Mouse (Mus musculus) G1E (cell line): ENCODE measurements around the gene Serping1. TPM values are rescaled to one million over a fixed set of nuclear protein-coding genes. Genes with fewer than 3 reads are reported as not detected.

ENCODE experiments used
- ATAC-seq: 2 replicates; pipeline ENCODE4 v1.8.0; 2016; ENCODE audit warnings: mild to moderate bottlenecking; ENCODE audit not compliant: insufficient number of reproducible peaks, poor library complexity, low FRiP score, severe bottlenecking; ENCODE audit errors: extremely low read depth
- DNase-seq: peaks from one replicate; pipeline ENCODE4 v3.0.0; 2012; ENCODE audit warnings: low spot score
- H3K27me3 ChIP-seq: 2 replicates; pipeline ENCODE4 v1.6.1; 2012; ENCODE audit warnings: mild to moderate bottlenecking, low read length, inconsistent platforms; ENCODE audit not compliant: insufficient read depth
- H3K36me3 ChIP-seq: replicated peaks from 2 replicates; pipeline ENCODE3; 2012; ENCODE audit warnings: mild to moderate bottlenecking, inconsistent platforms
- H3K4me1 ChIP-seq: 2 replicates; pipeline ENCODE4 v1.6.1; 2012; ENCODE audit warnings: low read depth, low read length, inconsistent platforms, mixed read lengths; ENCODE audit not compliant: insufficient read depth
- H3K4me3 ChIP-seq: 2 replicates; pipeline ENCODE4 v1.5.1; 2012; ENCODE audit warnings: low read depth, mild to moderate bottlenecking, inconsistent platforms, low read length, moderate library complexity, mixed read lengths
- H3K9me3 ChIP-seq: replicated peaks from 2 replicates; pipeline ENCODE4 v1.6.1; 2012; ENCODE audit warnings: inconsistent platforms
- CTCF ChIP-seq: IDR thresholded peaks from 2 replicates; pipeline ENCODE4 v1.5.1; 2012; ENCODE audit warnings: low read depth, low read length, inconsistent platforms, mixed read lengths
- GATA1 ChIP-seq: IDR thresholded peaks from 2 replicates; pipeline ENCODE4 v1.6.1; 2012; ENCODE audit warnings: borderline replicate concordance, low read length, inconsistent platforms, mixed read lengths
- GATA2 ChIP-seq: IDR thresholded peaks from 2 replicates; pipeline ENCODE4 v1.6.1; 2012; ENCODE audit warnings: low read depth, low read length, inconsistent platforms, borderline replicate concordance
- POLR2AphosphoS5 ChIP-seq: IDR thresholded peaks from 2 replicates; pipeline ENCODE4 v1.6.1; 2012; ENCODE audit warnings: low read depth, low read length, inconsistent platforms; ENCODE audit not compliant: insufficient replicate concordance
- TAL1 ChIP-seq: conservative IDR thresholded peaks from 2 replicates; pipeline ENCODE4 v1.6.1; 2012; ENCODE audit warnings: low read depth, low read length, inconsistent platforms, mixed read lengths
- polyA plus RNA-seq: library from polyadenylated mRNA; stranded (reverse); fragments of >175 nt; gene quantifications from 2 replicates; pipeline ENCODE4 v1.2.3, GENCODE M21; 2012
- total RNA-seq, 2 experiments: library from RNA; stranded (forward) in 1 of 2; stranded (reverse) in 1 of 2; fragments of 200-1000 nt in 1 of 2; fragments of >200 nt in 1 of 2; fragmentation: Nextera tagmentation in 1 of 2; gene quantifications; 2 replicates each; pipeline ENCODE4 v1.2.3; 2014 to 2017

The Serping1 gene
- total RNA-seq (2014; fragmentation: Nextera tagmentation), result not detected in 2 replicates
- not detected in 2 replicates for total RNA-seq (2017)
- not detected in 2 replicates for polyA plus RNA-seq

DNA sequence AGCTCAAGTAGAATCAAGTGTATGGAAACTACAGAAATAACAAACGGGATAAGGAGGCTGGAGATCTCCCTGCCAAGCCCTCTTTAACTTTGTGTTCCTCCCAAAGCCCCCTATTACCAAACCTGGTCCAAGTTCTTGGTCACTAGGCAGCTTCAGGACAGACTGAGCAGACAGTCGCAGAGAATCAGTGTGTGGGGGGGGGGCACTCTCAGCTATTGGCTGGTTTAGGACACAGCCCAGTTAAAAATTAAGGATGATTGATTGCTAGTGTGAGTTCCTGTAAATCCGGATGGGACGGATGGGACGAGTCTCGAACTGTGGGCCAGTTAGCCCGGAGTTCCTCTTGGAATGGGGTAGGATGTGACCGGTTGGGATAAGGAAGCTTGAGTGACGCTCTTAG lies at the start of gene Serping1:
Gene Serping1, minus strand, starts transcription at position 204 of the 400 bp plus-strand sequence.
- Histone ChIP-seq H3K27me3 (peaks cover 60% of the 10 kb centered on the region), H3K4me1 (no peaks in the 10 kb centered on the region), H3K4me3 (no peak within 1 kb of the TSS), H3K36me3 (no peaks in the 10 kb centered on the region), H3K9me3 (no peaks in the 10 kb centered on the region)
- no peak for TF ChIP-seq CTCF
- TF ChIP-seq GATA2, result no peak
- TF ChIP-seq POLR2AphosphoS5, result no peak
- TF ChIP-seq TAL1, result no peak
- no peak for TF ChIP-seq GATA1
- ATAC-seq, result no peak
- no peak for DNase-seq

DNA sequence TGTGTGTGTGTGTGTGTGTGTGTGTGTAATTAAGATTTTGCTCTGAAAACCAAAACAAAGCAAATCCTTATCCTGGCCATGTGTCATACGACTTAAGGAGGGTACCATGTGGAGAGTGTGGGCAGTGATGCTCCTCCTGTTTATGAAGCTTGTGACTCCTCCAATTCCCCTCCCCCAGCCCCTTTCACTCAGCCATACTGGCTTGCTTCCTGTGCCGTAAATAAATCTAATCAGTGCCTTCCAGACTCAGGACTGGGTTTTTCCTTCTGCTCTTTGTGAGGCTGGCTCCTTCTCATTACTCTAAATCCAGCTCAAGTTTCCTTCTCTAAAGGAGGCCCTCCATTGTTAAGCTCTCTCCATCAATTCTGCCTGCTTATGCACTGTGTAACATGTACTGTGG lies 48.0 kb upstream of the Serping1 start:
- H3K4me1 ChIP-seq, result peaks cover 30% of the 10 kb centered on the region
- ATAC-seq, result no peak
- TF ChIP-seq CTCF (no peak), TAL1 (no peak), POLR2AphosphoS5 (no peak), GATA1 (no peak), GATA2 (no peak)

DNA sequence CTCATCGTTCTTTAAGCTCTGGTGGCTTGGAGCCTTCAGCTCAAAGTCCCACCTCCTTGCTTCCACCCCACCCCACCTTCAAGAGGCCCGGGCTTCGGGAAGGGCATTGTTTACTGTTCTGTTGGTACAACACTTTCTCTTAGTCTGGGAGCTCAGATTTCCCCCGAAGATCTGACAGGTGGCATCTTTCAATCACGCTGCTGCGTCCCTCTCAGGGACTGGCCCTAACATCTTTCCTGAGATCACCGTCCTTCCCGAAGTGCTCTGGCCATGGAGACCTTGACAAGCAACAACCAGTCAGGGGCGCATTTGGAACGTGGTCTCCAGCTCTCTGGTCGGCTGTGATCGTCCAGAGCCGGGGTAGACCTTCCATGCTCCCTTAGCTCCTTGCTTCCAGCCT lies 47.3 kb upstream of the Serping1 start, which contains the start of gene Smtnl1:
Gene Smtnl1, minus strand, starts transcription at position 101 of the 400 bp plus-strand sequence.
- no peak within 1 kb of the TSS for H3K4me3 ChIP-seq
- ATAC-seq (no peak), DNase-seq (no peak)
- peaks cover 25% of the 10 kb centered on the region for H3K4me1 ChIP-seq
- H3K9me3 ChIP-seq, result no peaks in the 10 kb centered on the region
- peaks cover 42% of the 10 kb centered on the region for H3K27me3 ChIP-seq
- no peak for TF ChIP-seq TAL1
- TF ChIP-seq GATA2, result no peak
- no peak for TF ChIP-seq CTCF
- TF ChIP-seq GATA1, result no peak
- no peak for TF ChIP-seq POLR2AphosphoS5
- H3K36me3 ChIP-seq, result no peaks in the 10 kb centered on the region

More for the DNA sequence above, 48.0 kb upstream of the Serping1 start:
- peaks cover 39% of the 10 kb centered on the region for H3K27me3 ChIP-seq
- H3K4me3 ChIP-seq, result no peak overlapping the region
- peaks cover 1% of the 10 kb centered on the region for H3K36me3 ChIP-seq
- no peaks in the 10 kb centered on the region for H3K9me3 ChIP-seq
- no peak for DNase-seq

DNA sequence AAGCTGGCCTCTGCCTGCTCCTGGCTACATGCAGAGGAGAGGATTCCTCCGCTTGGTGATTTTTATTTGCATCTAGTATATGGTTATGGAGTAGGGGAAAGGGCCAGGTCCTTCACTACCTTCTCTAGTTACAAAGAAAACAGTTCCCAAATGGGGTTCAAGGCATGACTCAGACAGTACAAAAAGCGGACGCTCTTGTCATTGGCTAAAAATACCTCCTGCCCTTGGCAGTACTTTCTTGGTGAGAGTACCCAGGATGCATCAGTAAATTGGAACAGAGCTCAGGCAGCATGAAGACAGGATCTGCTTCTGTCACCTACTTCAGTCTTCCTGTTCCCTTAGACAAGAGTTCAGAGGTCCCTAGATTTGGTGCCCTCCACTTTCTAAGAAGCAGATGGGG lies 44.6 kb upstream of the Serping1 start:
- Histone ChIP-seq H3K4me1 (peaks cover 17% of the 10 kb centered on the region), H3K9me3 (no peaks in the 10 kb centered on the region), H3K36me3 (no peaks in the 10 kb centered on the region), H3K4me3 (no peak overlapping the region), H3K27me3 (peaks cover 55% of the 10 kb centered on the region)
- DNase-seq, result no peak
- TF ChIP-seq CTCF (no peak), TAL1 (no peak), POLR2AphosphoS5 (no peak), GATA1 (no peak), GATA2 (no peak)
- no peak for ATAC-seq

DNA sequence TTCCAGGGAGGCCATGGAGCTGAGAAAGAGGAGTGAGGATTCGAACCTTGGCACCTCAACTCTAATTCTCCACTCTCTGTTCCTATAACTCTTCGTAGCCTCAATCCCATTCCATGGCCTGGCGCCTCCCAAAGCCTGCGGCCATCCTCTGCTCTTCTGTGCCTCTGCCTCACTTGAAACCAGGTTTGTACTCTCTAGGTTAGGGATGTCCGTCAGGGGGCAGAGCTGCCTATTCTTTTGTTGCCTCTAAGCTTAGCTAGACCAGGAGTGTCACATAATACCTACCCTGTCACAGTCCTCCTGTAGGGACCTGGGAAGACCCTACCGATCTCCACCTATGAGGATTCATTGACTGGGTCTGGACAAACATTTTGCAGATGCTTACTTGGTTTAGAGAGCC lies 37.4 kb upstream of the Serping1 start:
- no peak overlapping the region; the same call in 1 of the 2 replicates for H3K4me3 ChIP-seq
- H3K9me3 ChIP-seq, result peaks cover 26% of the 10 kb centered on the region
- ATAC-seq (no peak), DNase-seq (no peak)
- peaks cover 20% of the 10 kb centered on the region for H3K36me3 ChIP-seq
- TF ChIP-seq GATA1, result no peak
- no peak for TF ChIP-seq CTCF
- TF ChIP-seq POLR2AphosphoS5, result no peak
- TF ChIP-seq TAL1, result no peak
- TF ChIP-seq GATA2, result no peak
- peaks cover 14% of the 10 kb centered on the region for H3K27me3 ChIP-seq
- peaks cover 34% of the 10 kb centered on the region for H3K4me1 ChIP-seq

DNA sequence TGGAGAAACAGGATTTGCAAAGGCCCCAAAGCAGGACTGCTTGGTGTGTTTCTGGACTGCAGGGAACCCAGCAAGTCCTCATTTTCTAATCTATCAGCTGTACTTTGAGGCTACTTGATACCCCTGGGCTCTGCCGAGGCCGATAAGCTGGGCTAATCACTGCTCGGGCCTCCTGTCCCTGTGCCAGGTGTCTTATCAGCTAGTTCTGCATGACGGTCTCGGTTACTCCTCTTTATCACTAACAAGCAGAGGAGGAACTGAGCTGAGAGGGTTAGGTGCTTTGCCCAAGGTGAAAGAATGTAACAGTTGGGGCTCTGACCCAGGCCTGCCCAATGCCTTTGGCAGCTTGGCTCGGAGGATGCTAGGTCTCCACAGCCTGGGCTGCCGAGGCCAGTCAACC lies 36.6 kb upstream of the Serping1 start:
- TF ChIP-seq POLR2AphosphoS5 (no peak), TAL1 (peak; percentile 99), GATA2 (peak; percentile 89; the same call in 1 of the 2 replicates)
- H3K27me3 ChIP-seq, result peaks cover 12% of the 10 kb centered on the region
- DNase-seq (peak; percentile 89), ATAC-seq (peak; percentile 96)
- H3K4me3 ChIP-seq, result peak overlapping the region; percentile 54; the same call in 1 of the 2 replicates
- peaks cover 34% of the 10 kb centered on the region for H3K4me1 ChIP-seq
- H3K9me3 ChIP-seq, result peaks cover 26% of the 10 kb centered on the region
- H3K36me3 ChIP-seq, result peaks cover 26% of the 10 kb centered on the region
